Mouse (Mus musculus) G1E (cell line): ENCODE measurements around the gene Wrb. TPM values are rescaled to one million over a fixed set of nuclear protein-coding genes. Genes with fewer than 3 reads are reported as not detected.

Source experiments
- ATAC-seq: 2 replicates; pipeline ENCODE4 v1.8.0; 2016; ENCODE audit warnings: mild to moderate bottlenecking; ENCODE audit not compliant: insufficient number of reproducible peaks, poor library complexity, low FRiP score, severe bottlenecking; ENCODE audit errors: extremely low read depth
- DNase-seq: peaks from one replicate; pipeline ENCODE4 v3.0.0; 2012; ENCODE audit warnings: low spot score
- H3K27me3 ChIP-seq: 2 replicates; pipeline ENCODE4 v1.6.1; 2012; ENCODE audit warnings: mild to moderate bottlenecking, low read length, inconsistent platforms; ENCODE audit not compliant: insufficient read depth
- H3K36me3 ChIP-seq: replicated peaks from 2 replicates; pipeline ENCODE3; 2012; ENCODE audit warnings: mild to moderate bottlenecking, inconsistent platforms
- H3K4me1 ChIP-seq: 2 replicates; pipeline ENCODE4 v1.6.1; 2012; ENCODE audit warnings: low read depth, low read length, inconsistent platforms, mixed read lengths; ENCODE audit not compliant: insufficient read depth
- H3K4me3 ChIP-seq: 2 replicates; pipeline ENCODE4 v1.5.1; 2012; ENCODE audit warnings: low read depth, mild to moderate bottlenecking, inconsistent platforms, low read length, moderate library complexity, mixed read lengths
- H3K9me3 ChIP-seq: replicated peaks from 2 replicates; pipeline ENCODE4 v1.6.1; 2012; ENCODE audit warnings: inconsistent platforms
- CTCF ChIP-seq: IDR thresholded peaks from 2 replicates; pipeline ENCODE4 v1.5.1; 2012; ENCODE audit warnings: low read depth, low read length, inconsistent platforms, mixed read lengths
- GATA1 ChIP-seq: IDR thresholded peaks from 2 replicates; pipeline ENCODE4 v1.6.1; 2012; ENCODE audit warnings: borderline replicate concordance, low read length, inconsistent platforms, mixed read lengths
- GATA2 ChIP-seq: IDR thresholded peaks from 2 replicates; pipeline ENCODE4 v1.6.1; 2012; ENCODE audit warnings: low read depth, low read length, inconsistent platforms, borderline replicate concordance
- POLR2AphosphoS5 ChIP-seq: IDR thresholded peaks from 2 replicates; pipeline ENCODE4 v1.6.1; 2012; ENCODE audit warnings: low read depth, low read length, inconsistent platforms; ENCODE audit not compliant: insufficient replicate concordance
- TAL1 ChIP-seq: conservative IDR thresholded peaks from 2 replicates; pipeline ENCODE4 v1.6.1; 2012; ENCODE audit warnings: low read depth, low read length, inconsistent platforms, mixed read lengths
- polyA plus RNA-seq: library from polyadenylated mRNA; stranded (reverse); fragments of >175 nt; gene quantifications from 2 replicates; pipeline ENCODE4 v1.2.3, GENCODE M21; 2012
- total RNA-seq, 2 experiments: library from RNA; stranded (forward) in 1 of 2; stranded (reverse) in 1 of 2; fragments of 200-1000 nt in 1 of 2; fragments of >200 nt in 1 of 2; fragmentation: Nextera tagmentation in 1 of 2; gene quantifications; 2 replicates each; pipeline ENCODE4 v1.2.3; 2014 to 2017

The Wrb gene
- total and polyA plus RNA-seq, 3 experiments: 3.1 to 25.5 (median 19.9) TPM

- Histone ChIP-seq H3K36me3 (no peaks in the 10 kb centered on the region), H3K4me3 (no peak overlapping the region), H3K9me3 (no peaks in the 10 kb centered on the region), H3K27me3 (peaks cover 7% of the 10 kb centered on the region), H3K4me1 (0 out of 2 replicates have a peak, but pooled peaks cover 4% of the 10 kb centered on the region)
- ATAC-seq: no peak
- no peak for TF ChIP-seq GATA1
- no peak for TF ChIP-seq POLR2AphosphoS5
- TF ChIP-seq CTCF: no peak
- no peak for TF ChIP-seq GATA2
- TF ChIP-seq TAL1: no peak
- no peak for DNase-seq
These were observed 32.4 kb upstream of the Wrb start for GRCm38 (mm10) chr16:96112769-96113168.

- Histone ChIP-seq H3K4me3 (no peak overlapping the region), H3K9me3 (no peaks in the 10 kb centered on the region), H3K27me3 (peaks cover 5% of the 10 kb centered on the region; the same call in 1 of the 2 replicates), H3K4me1 (0 out of 2 replicates have a peak, but pooled peaks cover 4% of the 10 kb centered on the region), H3K36me3 (peaks cover 2% of the 10 kb centered on the region)
- ATAC-seq (no peak), DNase-seq (no peak)
- TF ChIP-seq POLR2AphosphoS5: no peak
- TF ChIP-seq GATA2: no peak
- no peak for TF ChIP-seq CTCF
- no peak for TF ChIP-seq TAL1
- no peak for TF ChIP-seq GATA1
These were observed 30.5 kb upstream of the Wrb start for GRCm38 (mm10) chr16:96114729-96115128.

- DNase-seq: no peak
- no peak for ATAC-seq
- H3K36me3 ChIP-seq: peaks cover 43% of the 10 kb centered on the region
- H3K27me3 ChIP-seq: no peaks in the 10 kb centered on the region
- no peaks in the 10 kb centered on the region for H3K9me3 ChIP-seq
- no peak overlapping the region for H3K4me3 ChIP-seq
- no peak for TF ChIP-seq POLR2AphosphoS5
- no peak for TF ChIP-seq GATA1
- TF ChIP-seq CTCF: no peak
- TF ChIP-seq GATA2: no peak
- TF ChIP-seq TAL1: no peak
- H3K4me1 ChIP-seq: peaks cover 17% of the 10 kb centered on the region; the same call in 1 of the 2 replicates
These were observed 25.1 kb upstream of the Wrb start for GRCm38 (mm10) chr16:96120022-96120623.

- H3K36me3 ChIP-seq: peaks cover 48% of the 10 kb centered on the region
- no peaks in the 10 kb centered on the region for H3K9me3 ChIP-seq
- ATAC-seq: 0 out of 2 replicates have a peak, but pooled peaks have one; percentile 18
- H3K27me3 ChIP-seq: peaks cover 4% of the 10 kb centered on the region
- TF ChIP-seq GATA1 (no peak), GATA2 (no peak), POLR2AphosphoS5 (no peak), TAL1 (no peak), CTCF (no peak)
- peaks cover 45% of the 10 kb centered on the region for H3K4me1 ChIP-seq
- peak overlapping the region; percentile 87 for H3K4me3 ChIP-seq
- DNase-seq: no peak
These were observed 18.5 kb upstream of the Wrb start for GRCm38 (mm10) chr16:96126684-96127171.

GRCm38 (mm10) chr16:96127288-96127656 is 17.9 kb upstream of the Wrb start:
- Histone ChIP-seq H3K27me3 (peaks cover 8% of the 10 kb centered on the region), H3K36me3 (peaks cover 47% of the 10 kb centered on the region), H3K4me1 (peaks cover 47% of the 10 kb centered on the region), H3K4me3 (peak overlapping the region; percentile 87), H3K9me3 (no peaks in the 10 kb centered on the region)
- peak; percentile 26 for DNase-seq
- no peak for ATAC-seq
- TF ChIP-seq GATA1 (no peak), GATA2 (no peak), TAL1 (no peak), POLR2AphosphoS5 (no peak), CTCF (no peak)

- peak; percentile 81 for ATAC-seq
- Histone ChIP-seq H3K27me3 (peaks cover 8% of the 10 kb centered on the region), H3K4me3 (peak within 1 kb of the TSS; percentile 87), H3K36me3 (peaks cover 41% of the 10 kb centered on the region), H3K4me1 (peaks cover 44% of the 10 kb centered on the region), H3K9me3 (no peaks in the 10 kb centered on the region)
- TF ChIP-seq GATA1: no peak
- TF ChIP-seq TAL1: no peak
- no peak for TF ChIP-seq GATA2
- no peak for TF ChIP-seq CTCF
- TF ChIP-seq POLR2AphosphoS5: no peak
- DNase-seq: peak; percentile 99
These were observed 17.4 kb upstream of the Wrb start, which contains the start of gene Hmgn1 for GRCm38 (mm10) chr16:96127657-96128344. TSS of gene Hmgn1 (minus strand) at chr16:96127729.
